Mouse (Mus musculus): ENCODE results near the gene Dus4l. TPM values are rescaled to one million over a fixed set of nuclear protein-coding genes. Genes with fewer than 3 reads are reported as not detected.
A peak's percentile ranks its signal among the peaks of the same experiment; 100 is the strongest.
"Not testable (repeated sequence)": the region's sequence is repeated elsewhere in the genome, so short reads cannot be mapped to it uniquely, and the experiment has no call there.

The Dus4l gene
- total RNA-seq (2021): 8.6 and 11.8 TPM in 2 replicates
- long read RNA-seq, partial matches to known transcripts: 0 of 1 reads
- long read RNA-seq, other reads (novel, unspliced or antisense): 0 of 1 reads

DNA sequence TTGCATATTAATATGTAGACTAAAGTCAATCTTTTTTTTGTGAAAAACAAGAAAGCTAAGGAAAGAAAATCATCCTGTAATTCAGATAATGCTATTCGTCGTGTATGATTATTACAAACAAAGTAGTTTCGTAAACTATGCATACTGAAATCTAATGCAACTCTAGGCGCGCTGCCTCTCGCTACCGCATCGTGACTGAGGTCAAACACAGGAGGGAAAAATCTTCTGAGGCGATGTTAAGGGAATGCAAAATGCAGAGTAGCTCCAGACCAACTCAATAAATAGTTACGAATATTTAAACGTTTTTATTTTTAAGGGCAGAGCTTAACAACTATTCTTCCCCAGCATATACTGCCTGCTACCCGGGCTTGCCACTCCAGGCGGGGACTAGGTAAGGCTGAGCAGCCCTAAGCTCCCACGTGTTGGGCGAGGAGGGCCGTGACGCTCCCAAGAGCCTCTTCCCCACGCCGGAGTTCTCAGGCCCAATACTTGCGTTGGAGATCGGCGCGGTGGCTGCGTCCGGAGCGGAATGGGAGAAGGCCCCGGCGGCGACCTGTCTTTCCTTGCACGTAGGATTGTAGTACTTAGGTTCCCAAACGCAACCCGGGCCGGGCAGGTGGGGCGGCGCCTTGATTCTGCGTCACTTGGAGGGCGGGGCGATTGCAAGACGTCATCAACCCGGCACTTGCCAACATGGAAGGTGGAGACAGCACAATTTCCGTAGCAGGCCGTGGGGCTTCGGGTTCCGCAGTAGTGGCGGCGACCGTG, at the start of gene Dus4l, which contains the start of gene Cog5:
Gene Dus4l, minus strand, starts transcription at position 630 of the 768 bp plus-strand sequence.
Gene Cog5, plus strand, starts transcription at position 673 of the 768 bp plus-strand sequence.
- DNase-seq: peak; percentile 96

DNA sequence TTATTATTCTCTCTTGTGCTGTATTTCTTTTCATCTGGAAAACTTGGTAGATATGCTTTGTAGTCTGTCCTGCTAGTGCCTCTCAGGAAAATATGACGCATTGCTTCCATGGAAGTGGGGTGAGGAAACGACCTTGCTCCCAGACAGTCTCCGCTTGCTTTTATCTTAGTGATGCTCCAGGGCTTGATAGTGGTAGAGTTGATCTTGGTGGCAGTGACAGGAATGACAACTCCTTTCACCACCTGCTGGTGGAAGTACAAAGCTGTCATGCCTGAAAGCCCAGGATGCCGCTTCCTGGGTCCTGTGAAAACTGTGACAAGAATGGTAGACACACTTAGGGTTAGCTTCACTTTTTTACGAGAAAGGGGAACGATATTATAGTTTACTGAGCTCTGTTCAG, 49.3 kb upstream of the Dus4l start:
- no peak for DNase-seq

DNA sequence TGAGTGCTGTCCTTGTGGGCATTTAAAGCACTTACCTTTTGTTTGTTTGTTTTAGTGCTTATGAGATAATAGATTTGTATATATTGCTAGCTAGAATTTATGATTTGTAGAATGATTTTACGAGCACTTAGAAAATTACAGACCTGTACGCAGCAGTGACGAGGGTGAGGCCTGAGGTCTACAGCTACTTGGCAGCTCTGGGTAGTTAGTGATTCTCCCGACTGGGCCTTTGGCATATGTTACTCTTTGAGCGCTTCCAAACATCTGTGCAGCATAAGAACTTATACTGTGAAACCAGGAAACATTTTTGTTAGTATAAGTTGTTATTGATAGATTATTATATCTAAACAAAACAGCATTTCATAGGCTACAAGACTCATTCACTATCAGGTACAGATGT, 46.8 kb upstream of the Dus4l start:
- no peak for DNase-seq

DNA sequence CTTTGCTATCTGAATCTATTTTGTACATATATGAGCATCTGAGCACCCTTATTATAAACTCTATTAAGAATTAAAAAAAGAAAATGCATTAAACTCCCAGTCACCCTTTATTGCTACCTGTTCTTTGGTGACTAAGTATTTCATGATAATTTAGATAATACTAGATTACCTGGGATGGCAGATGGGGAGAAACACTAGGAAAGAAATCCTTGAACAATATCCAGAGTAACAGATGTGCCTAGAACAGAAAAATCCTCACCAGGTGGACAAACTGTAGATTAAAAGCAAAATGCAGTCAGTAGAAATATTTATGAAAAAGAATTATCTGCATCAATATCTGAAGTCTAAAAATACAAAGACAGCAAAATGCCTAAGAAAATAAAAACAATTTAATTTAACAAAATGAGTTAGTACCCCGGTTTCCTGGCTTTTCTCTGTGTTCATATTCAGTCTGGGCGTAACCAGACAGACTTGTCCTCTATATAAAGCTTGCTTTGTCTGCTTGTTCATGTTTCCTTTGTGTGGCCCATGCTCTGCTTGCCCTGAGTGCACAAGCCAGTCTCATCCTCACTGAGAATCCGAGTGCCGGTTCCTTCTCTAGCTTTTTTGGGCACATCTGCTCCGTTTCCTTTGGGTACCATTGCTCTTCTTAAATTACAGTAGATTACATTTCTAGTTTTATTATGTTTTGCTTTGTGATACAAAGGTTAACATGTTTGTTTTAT, 46.2 kb upstream of the Dus4l start:
- no peak for DNase-seq

DNA sequence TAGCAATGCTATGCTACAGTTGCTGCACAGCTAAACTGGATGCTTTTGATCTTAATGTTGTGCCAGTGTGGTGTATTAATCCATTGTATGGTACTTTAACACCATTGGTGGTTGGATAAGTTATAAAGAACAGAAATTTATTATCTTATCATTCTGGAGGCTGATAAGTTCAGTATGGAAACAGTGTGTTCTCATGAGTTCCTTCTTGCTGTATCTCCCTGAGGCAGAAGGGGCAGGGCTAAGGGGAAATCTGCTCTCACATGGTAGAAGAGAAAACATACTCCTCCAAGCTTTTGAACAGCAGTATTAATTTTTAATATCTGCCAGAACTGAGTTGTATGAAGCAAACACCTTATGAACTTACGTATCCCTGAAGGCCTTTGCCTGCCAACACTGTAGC, 38.7 kb upstream of the Dus4l start:
- no peak for DNase-seq

DNA sequence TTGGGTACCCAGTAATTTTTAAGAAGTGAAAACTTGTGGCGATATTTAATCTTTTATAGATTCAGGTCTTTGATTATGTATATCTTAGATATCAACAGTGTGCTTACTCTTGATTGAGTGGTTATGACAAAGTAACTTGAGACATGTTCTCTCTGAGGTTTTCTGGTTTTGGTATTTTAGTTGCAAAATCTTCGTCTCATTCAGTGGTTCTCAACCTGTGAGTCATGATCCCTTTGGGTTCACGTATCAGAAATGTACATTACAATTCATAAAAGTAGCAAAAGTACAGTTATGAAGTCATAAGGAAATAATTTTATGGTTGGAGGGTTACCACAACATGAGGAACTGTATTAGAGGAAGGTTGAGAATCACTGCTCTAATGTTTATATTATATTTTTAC, 32.1 kb upstream of the Dus4l start:
- DNase-seq: no peak

DNA sequence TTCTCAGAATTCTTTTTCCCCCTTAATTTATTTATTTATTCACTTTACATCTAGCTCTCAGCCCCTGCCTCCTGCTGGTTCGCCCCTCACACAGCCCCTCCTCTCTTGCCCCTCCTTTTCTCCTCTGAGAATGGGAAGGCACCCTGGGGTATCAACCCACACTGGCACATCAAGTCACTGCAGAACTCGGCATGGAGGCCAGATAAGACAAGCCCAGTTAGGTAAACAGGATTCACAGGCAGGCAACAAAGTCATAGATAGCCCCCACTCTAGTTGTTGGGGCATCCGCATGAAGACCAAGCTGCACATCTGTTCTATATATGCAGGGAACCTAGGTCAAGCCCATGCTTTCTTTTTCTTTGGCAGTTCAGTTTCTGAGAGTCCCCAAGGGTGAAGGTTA, 12.6 kb upstream of the Dus4l start:
- no peak for DNase-seq

DNA sequence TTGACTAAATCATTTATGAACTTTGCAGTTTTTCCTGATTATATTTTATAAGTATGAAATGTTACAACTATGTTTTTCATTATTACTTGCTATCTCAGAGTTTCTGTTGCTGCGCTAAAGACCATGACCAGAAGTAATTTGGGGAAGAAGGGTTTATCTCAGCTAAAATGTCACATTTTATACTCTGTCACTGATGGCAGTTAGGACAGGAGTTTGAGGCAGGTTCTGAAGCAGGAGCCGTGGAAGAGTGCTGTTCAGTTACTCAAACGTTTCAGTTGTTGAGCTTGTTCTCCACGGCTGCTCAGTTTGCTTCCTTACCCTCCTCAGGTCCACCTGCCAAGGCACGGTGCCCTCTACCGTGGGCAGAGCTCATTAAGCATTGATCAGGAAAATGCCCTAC, 11.4 kb upstream of the Dus4l start:
- DNase-seq: no peak

DNA sequence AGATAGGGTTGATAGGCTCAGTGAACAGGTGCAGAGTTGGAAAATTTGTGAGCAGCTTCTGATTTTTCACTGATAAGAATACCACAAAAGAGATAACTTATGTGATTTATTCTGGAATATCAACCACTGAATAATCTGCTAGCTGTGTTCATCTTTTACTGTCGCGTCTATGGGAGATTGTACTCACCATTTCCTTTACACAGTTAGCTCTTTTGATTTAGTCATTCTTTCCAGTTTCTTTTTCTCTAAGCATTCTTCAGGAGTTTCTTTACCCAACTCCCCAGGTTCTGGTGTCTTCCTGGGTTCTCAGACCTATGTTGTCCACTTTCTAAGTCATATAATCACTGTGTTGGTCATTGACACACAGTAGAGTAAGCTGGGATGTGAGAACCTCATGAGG, 2.2 kb upstream of the Dus4l start:
- DNase-seq: no peak

DNA sequence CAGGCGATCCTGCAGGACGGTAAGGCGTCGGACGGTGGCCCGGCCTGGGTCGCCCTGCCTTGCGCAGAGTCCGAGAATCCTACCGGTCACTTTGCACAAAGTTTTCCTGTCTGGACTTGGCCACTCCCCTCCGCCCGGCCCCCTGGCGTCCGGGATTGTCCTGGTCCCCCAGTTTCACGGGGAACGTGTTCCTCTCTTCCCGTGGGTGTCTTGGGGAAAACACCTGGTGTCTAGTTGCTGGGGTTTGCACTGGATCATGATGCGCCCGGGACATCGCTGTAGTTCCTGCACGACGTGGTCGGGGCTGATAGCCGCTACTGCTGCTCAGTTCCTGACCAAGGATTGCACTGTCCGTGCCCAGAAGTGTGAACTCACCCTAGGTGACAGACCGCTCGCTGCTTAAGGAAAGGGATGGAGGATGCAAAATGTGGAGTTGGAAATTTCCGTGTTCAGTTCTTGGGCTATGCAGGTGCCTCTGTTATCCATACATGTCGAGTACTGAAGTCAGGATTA, 395 bp upstream of the Dus4l start:
- DNase-seq: no peak

DNA sequence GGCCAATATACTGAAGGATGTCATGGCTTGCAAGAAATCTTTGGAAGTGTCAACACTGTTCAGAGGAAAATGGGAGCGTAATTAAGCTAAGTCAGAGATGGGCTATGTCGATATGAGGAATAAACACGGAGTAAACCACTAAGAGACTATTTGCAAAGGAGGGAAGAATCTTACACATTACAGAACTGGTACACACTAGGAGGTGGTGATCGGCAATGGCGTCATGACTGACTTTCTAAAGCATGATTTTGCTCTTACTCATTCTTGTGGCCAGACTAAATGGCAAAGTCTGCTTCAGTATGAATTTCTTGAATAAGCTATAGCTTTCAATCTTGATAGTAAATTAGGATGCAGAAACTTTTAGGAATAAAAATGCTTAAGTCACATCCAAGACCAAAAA, 1.0 kb downstream of the Dus4l start:
- no peak for DNase-seq

DNA sequence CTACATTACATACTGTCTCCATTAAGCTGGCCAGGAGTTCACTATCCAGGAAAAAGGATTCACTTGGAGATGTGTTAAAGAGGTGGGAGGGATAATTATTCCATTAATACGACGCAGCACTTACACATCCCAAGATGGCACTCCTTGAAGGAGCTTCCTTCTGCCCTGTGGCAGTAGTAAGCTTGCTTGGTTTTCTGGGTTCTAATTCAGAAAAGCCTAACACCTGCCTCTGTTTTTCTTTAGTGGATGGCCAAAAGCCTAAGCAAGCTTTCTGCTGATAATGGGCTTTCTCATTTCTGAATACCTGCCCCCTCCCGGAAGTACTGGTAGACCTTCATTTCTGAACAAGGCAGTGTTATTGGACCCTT, 19.4 kb downstream of the Dus4l start:
- DNase-seq: no peak

DNA sequence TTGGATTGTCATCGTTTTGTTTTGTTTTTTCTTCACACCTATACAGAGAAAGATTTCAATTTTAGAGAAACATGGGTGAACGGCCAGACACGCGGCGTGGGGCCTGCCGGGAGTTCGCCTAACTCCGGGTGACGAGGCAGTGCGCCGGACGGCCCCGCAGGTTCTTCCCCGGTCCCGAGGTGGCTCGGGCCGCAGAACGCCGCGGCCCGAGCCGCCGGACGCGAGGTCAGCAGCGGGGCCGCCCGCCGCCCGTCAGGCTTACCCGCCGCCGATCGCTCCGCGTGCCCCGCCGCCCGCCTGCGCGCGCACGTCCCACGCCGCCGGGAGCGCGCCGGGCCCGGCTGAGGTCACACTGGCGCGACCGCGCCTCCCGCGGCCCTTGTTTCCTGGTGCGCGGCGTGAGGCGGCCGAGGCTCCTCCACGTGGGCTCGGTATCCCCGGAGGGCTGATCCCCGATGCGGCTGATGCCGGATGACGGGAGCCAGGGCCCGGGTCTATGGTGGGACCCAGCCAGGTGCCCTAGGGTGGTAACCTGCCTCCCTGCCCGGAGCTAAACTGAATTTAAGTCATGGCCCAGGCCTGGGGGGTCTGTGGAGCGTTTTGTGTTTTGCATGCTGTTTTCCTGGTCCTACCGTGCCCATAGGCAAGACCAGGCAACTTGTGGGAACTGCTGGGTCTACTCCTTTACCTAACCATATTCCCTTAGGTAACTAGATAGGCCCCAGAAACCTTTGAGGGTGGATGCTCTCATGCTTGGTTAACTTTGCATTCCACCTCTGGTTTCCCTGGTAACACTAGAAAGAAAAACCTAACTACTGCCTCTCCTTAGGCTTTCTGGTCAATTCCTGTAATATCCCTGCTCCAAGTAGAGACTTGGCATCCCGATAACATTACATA, 20.0 kb downstream of the Dus4l start, which contains the start of gene Bcap29:
Gene Bcap29, minus strand, starts transcription at position 316 of the 897 bp plus-strand sequence.
- peak; percentile 86 for DNase-seq

DNA sequence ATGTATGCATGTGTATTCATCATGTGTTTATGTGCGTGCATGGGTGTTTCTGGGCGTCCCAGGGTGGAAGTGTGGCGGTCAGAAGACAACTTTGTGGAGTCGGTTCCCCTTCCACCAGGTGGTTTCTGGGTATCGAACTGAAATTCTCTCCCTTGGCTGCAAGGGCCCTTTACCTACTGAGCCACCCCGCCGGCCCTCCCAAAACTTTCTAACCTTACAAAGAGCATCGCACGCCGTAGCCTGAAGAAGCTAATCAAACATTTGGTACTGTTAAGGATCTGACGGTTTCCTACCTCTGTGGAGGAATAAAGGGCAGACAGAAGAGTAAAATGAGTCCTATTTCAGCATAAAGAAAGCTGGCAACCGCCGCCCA, 20.7 kb downstream of the Dus4l start:
- no peak for DNase-seq

DNA sequence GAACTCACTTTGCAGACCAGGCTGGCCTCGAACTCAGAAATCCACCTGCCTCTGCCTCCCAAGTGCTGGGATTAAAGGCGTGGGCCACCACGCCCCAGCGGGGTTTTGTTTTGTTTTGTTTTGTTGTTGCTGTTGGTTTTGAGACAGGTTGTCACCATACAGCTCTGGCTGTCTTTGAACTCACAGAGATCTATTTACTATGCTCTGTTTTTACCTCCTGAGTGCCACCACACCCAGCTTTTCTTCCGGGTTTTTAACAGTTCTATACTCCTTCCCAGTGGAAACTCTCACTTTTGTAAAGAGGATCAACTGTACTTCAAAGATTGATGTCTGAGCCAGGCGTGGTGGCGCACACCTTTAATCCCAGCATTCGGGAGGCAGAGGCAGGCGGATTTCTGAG, 26.2 kb downstream of the Dus4l start:
- DNase-seq: not testable (repeated sequence)

DNA sequence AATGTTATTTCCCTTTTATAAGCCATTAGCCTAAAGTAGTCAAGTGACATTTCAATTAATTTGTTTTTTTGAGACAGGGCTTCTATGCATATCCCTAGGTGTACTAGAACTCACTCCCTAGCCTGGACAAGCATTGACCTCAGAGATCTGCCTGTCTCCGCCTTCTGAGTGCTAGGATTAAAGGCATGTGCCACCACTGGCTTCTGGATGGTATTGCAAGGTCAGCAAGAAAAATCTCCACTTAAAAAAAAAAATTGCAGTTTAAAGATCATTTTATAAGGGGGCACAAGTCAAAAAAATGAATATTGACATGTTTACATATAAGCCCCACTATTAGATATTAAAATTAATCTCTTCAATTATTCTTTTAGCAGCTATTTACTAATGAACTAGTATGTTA, 29.6 kb downstream of the Dus4l start:
- no peak for DNase-seq

DNA sequence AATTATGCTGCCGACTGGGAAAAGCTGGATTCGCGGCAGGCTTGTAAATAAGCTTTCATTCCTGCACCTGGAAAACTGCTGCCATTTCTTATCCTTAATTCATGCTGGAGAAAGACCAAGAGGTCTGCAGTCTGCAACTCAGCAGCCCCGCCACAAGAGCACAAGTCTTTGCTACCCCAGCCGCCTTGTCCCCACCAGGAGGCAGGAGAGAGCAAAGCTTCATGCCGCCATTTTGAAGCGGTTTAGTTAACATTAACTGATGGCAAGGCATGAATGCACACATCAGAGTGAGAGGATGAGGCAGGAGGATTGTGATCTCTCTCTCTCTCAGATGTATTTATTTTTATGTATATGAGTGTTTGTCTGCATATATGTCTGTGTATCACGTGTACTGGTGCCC, 34.5 kb downstream of the Dus4l start:
- DNase-seq: no peak

DNA sequence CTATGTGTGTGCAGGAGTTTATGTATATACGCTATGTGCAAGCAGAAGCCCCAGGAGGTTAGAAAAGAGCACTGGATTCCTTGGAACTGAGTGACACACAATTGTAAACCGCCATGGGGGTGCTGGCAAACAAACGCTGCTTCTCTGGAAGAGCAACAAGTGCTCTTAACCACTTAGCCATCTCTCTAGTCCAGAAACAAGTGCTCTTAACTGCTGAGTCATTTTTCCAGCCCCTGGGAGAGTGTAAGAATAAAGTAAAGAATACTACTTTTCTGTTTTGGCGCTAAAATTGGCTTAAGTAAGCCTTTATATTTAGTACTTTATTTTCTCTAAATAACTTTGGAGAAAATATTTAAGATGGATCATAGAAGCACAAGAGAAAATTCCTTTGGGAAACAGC, 41.3 kb downstream of the Dus4l start:
- no peak for DNase-seq

DNA sequence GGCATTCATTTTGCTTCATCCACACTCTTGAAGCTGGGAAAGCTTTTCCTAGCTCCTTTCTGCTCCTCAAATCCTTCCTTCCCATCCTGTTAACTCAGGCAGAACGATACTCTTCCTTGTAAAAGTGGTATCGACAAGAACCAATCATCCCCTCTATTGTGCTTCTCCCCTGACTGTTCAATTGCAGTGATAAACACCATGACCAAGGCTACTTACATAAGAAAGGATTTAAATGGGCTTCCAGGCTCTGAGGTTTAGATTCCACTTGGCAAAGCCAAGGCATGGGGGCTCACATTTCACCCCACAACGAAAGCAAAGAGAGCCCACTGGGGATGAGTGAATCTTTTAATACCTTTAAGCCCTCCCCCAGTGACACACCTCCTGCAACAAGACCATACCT, 46.5 kb downstream of the Dus4l start:
- no peak for DNase-seq

DNA sequence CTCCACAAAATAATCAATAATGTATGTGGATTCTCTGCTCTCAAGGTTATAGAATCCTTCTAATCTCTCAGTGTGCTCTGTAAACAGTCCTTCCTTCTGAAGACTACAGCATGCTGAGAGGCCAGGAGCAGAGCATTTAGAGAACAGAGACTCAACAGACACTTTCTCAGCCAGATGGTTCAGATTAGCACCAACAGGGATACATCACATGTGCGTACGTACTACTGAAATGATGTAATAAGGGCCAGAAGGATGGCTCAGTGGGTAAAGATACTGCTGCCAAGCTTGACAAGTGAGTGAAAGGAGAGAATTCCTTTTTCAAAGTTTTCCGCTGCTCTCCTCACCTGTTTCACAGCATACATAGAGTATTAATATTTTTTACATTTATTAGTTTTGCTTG, 49.7 kb downstream of the Dus4l start:
- no peak for DNase-seq

DNA sequence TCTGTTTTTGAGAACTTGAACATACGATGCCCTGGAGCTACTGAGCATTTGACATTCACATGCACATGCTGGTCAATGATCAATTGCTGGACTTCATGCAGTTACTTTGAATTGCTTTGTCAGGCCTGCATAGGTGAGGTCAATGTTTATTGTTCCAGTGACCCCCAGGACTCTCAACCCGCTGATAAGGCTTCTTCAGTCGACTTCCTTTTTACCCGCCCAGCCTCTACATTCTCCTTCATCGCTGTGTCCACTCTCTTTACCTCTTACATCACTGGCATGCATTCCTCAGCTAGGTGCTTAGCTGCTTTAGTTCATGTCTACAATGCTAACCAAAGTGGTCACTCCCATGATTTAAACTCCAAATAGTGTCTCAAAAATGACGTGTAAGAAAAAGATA, 51.0 kb downstream of the Dus4l start:
- no peak for DNase-seq

DNA sequence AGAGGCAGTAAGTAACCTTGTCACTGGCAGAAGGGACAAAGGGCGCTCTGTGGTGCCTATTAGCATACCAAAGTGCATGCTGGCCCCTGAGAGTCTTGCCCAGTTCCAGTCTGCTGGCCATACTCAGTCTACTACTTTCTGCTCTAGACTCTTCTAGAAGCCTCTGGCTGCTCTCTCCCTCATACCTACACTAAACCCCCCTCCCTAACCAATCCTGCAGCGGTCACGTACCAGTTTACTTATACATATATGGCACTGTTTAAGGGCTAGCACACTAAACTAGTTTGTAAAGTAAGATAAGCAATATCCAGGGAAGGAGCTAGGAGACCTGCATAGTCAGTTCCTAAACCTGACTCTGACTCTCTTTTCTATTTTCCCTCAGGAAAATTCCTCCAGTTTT, 60.3 kb downstream of the Dus4l start:
- DNase-seq: no peak

DNA sequence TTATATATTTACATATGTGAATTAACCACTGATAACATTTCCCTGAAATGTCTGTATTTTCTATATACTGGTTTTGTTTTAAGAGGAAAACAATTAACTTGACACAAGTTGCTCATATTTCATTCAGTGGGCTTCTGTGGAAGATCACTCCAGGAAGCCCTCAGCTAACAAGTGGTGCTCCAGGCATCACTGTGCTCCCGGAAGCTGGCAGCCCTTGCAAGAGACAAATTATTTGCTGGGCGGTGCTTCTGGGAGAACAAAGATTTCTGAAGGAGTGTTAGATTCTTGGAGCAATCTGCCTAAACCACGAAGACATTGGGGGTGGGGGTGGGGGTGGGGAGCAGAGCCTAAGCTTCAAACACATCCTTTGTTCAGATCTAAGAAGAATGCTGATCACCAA, 62.6 kb downstream of the Dus4l start:
- no peak for DNase-seq
